Mouse (Mus musculus) spleen, adult 2 months (tissue): ENCODE data around the gene Aes. TPM values are rescaled to one million over a fixed set of nuclear protein-coding genes. Genes with fewer than 3 reads are reported as not detected.
A peak's percentile ranks its signal among the peaks of the same experiment; 100 is the strongest.

Experiments used
- DNase-seq, 2 experiments: peaks; one replicate each; pipeline versions ENCODE4 v3.0.0 to v3.0.0-alpha.2; 2012 to 2021; ENCODE audit warnings: low spot score in 2 of 2, low read depth in 1 of 2
- H3K27ac ChIP-seq: fragments of 200-500 bp; 2 replicates; pipeline ENCODE4 v1.5.1; 2012; ENCODE audit warnings: low read length, inconsistent platforms; ENCODE audit not compliant: insufficient read depth
- H3K27me3 ChIP-seq: fragments of 200-500 bp; 2 replicates; pipeline ENCODE4 v1.6.1; 2012; ENCODE audit warnings: mild to moderate bottlenecking, moderate library complexity, low read length, inconsistent platforms; ENCODE audit not compliant: control insufficient read depth, insufficient read depth
- H3K36me3 ChIP-seq: fragments of 200-500 bp; 2 replicates; pipeline ENCODE4 v1.6.1; 2012; ENCODE audit warnings: mild to moderate bottlenecking, low read length, inconsistent platforms; ENCODE audit not compliant: control insufficient read depth, insufficient read depth
- H3K4me1 ChIP-seq: fragments of 200-500 bp; 2 replicates; pipeline ENCODE4 v1.6.1; 2011; ENCODE audit warnings: inconsistent platforms; ENCODE audit not compliant: control insufficient read depth, insufficient read depth, insufficient read length
- H3K4me3 ChIP-seq: fragments of 200-500 bp; 2 replicates; pipeline ENCODE4 v1.5.1; 2011; ENCODE audit warnings: mild to moderate bottlenecking, inconsistent platforms; ENCODE audit not compliant: insufficient read depth, insufficient read length; ENCODE audit errors: extremely low read depth
- CTCF ChIP-seq: fragments of 200-500 bp; IDR thresholded peaks from 2 replicates; pipeline ENCODE4 v1.5.1; 2011; ENCODE audit warnings: mild to moderate bottlenecking, inconsistent platforms; ENCODE audit not compliant: insufficient read depth, insufficient read length, insufficient replicate concordance; ENCODE audit errors: extremely low read depth
- POLR2A ChIP-seq: fragments of 200-500 bp; IDR thresholded peaks from 2 replicates; pipeline ENCODE4 v1.6.1; 2011; ENCODE audit warnings: low read depth, low read length, inconsistent platforms
- WGBS: fragments of 180-500 bp; shearing (Covaris S2); methylation state at CpG from one replicate; pipeline ENCODE4 v1.1.7; 2018; 5-methylcytosine and 5-hydroxymethylcytosine counted together
- polyA plus RNA-seq: library from polyadenylated mRNA; depleted of rRNA; stranded (reverse); fragments of >200 nt; gene quantifications from 2 replicates; pipeline ENCODE4 v1.2.3, GENCODE M21; 2012

Gene Aes
- polyA plus RNA-seq, 1 experiment: 702 TPM

DNA sequence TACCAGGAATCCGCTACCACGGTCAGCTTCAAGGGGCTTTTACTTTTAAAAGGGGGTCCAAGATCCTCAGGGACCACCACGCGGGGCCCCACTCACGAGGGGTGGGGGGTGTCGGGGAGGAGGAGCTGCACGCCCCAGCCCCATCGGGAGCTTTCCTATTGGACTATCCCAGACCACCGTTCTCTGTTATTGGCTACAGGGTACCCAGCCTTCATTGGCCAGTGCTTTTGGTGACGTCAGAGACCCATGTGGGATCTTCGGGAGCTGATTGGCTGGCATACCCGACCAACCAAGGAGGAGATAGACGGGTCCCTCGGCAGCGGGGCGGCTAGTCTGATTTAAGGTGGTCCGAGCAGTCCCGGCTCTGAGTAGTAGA is 12.2 kb downstream of the Aes start:
- H3K27me3 ChIP-seq: peaks cover 1% of the 10 kb centered on the region; the same call in 1 of the 2 replicates
- H3K4me1 ChIP-seq: peaks cover 9% of the 10 kb centered on the region; the same call in 1 of the 2 replicates
- no peaks in the 10 kb centered on the region for H3K36me3 ChIP-seq
- peak; percentile 91 to 97 for DNase-seq
- TF ChIP-seq POLR2A (no peak), CTCF (no peak)
- peak overlapping the region; percentile 64 for H3K4me3 ChIP-seq
- H3K27ac ChIP-seq: peak overlapping the region; percentile 25; the same call in 1 of the 2 replicates
- under 1% methylated on average over 18 of the region's 18 CpGs for WGBS

DNA sequence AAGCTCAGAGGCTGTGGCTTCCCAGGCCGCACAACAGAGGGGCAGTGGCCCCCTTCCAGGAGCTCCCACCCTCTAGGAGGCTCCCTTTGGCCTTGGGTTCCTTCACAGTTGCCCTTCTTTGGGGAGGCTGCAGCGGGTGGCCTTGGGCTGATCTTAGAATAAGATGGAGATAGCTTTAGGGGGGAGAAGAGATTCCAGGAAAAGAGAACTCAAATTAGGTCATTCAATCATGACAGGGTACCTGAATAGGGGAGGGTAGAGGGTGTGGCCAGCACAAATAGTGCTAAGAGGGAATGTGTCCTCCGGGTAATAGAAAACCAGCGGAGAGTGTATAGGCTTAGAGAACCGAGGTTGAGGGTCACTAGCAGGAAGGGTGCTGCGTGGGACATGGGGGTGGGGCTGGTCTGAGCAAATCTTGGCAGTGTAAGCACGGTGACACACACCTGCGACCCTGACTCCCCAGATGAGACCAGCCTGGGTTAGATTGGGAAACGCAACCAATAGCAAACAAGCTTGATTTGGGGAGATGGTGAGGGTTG is 12.9 kb downstream of the Aes start:
- TF ChIP-seq POLR2A (no peak), CTCF (no peak)
- no peak for DNase-seq
- Histone ChIP-seq H3K27ac (no peak overlapping the region), H3K36me3 (no peaks in the 10 kb centered on the region), H3K27me3 (peaks cover 1% of the 10 kb centered on the region; the same call in 1 of the 2 replicates), H3K4me3 (no peak overlapping the region), H3K4me1 (peaks cover 9% of the 10 kb centered on the region; the same call in 1 of the 2 replicates)
- WGBS: 40% methylated on average over 9 of the region's 9 CpGs

DNA sequence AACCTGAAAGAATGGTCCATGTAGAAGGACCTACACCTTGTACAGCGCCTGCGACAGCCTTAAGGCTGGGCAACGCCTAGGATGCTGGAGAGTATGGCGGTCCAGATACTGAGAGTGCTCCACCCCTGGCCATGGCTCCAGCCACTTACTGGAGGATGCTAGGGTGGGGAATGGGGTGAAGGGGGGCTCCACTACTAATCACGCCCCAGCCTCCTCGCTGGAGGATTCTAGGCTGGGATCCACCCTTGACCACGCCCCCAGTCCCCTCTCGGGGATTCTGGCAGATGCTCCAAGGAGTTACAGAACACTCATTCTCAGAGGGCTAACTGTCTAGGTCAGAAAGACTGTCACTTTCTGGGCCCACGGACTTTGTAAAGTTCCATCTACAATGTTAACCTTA is 13.7 kb downstream of the Aes start:
- no peak overlapping the region for H3K4me3 ChIP-seq

DNA sequence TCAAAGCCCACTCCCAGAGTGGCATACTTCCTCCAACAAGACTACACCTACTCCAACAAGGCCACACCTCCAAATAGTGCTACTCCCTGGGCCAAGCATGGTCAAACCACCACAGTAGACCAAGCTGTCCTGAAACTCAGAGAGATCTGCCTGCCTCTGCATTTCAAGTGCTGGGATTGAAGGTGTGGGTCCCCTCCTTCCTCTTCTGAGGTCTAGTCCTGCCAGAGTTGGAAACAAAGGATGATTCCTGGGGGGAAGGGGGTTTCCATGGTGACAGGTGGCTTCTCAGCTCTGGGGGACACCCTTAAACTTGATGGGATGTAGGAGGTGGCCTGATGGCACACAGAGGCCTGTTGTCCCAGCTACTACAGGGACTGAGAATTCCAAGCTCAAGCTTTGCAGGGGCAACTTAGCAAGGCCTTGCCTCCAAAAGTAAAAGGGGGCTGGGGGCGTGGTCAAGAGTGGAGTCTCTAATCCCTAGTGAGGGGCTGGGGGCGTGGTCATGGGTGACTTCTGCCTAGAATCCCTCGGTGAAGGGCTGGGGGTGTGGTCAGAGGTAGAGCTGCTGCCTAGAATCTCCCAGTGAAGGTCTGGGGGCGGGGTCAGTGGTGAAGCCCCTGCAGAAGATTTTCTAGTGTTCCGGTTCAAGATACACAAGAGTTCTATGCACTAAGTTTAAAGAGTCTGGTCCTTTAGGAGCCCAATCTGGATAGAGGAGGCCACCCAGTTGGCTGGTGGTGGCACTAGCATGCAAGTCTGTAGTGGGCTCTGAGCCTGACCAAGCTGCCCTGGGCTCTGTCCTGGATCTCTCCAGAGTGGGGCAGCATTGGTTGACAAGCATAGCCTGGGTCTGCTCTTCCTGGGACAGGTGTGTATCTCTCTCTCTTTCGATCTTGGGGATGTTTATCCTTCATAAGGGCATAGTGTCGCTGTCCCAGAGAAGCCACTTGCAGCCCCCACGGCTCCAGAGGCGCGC is 15.1 kb downstream of the Aes start, which contains the start of gene Tle2:
Gene Tle2, plus strand, starts transcription at position 481 of the 976 bp plus-strand sequence.
- H3K27ac ChIP-seq: no peak within 1 kb of the TSS
- no peak for DNase-seq
- peak within 1 kb of the TSS; percentile 58 for H3K4me3 ChIP-seq
- no peak for TF ChIP-seq CTCF
- TF ChIP-seq POLR2A: no peak
- peaks cover 9% of the 10 kb centered on the region; the same call in 1 of the 2 replicates for H3K4me1 ChIP-seq
- peaks cover 1% of the 10 kb centered on the region; the same call in 1 of the 2 replicates for H3K27me3 ChIP-seq
- WGBS: 37% methylated on average over 10 of the region's 10 CpGs
- no peaks in the 10 kb centered on the region for H3K36me3 ChIP-seq

More for the DNA sequence above, 13.7 kb downstream of the Aes start:
- peaks cover 1% of the 10 kb centered on the region; the same call in 1 of the 2 replicates for H3K27me3 ChIP-seq
- no peaks in the 10 kb centered on the region for H3K36me3 ChIP-seq
- WGBS: 74% methylated on average over 9 of the region's 9 CpGs
- no peak overlapping the region for H3K27ac ChIP-seq
- DNase-seq: no peak
- H3K4me1 ChIP-seq: peaks cover 9% of the 10 kb centered on the region; the same call in 1 of the 2 replicates
- TF ChIP-seq CTCF (no peak), POLR2A (no peak)

DNA sequence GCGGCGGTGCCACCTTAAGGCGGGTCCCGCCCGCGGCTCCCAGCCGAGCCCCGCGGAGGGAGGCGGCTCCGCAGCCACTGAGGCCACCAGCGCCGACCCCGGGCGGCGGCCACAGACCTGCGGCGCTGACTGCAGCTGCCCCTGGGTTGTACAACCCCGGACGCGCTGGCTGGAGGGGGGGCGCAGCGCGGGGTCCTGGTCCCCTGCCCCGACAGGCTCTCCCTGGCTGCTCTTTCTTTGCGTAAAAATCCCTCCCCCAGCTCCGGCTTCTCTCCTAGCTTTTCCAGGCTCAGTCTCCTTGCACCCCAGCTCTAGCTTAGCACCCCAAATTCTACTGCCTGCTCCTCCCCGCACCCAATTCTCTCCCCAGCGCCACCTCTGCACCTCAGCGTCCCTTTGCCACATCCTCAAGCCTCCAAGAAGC is 15.9 kb downstream of the Aes start:
- H3K4me3 ChIP-seq: peak overlapping the region; percentile 58
- H3K4me1 ChIP-seq: peaks cover 10% of the 10 kb centered on the region
- no peak overlapping the region for H3K27ac ChIP-seq
- under 1% methylated on average over 30 of the region's 30 CpGs for WGBS
- peak in 1 of 2 experiments; percentile 32 for DNase-seq
- no peaks in the 10 kb centered on the region for H3K36me3 ChIP-seq
- TF ChIP-seq CTCF (no peak), POLR2A (no peak)
- H3K27me3 ChIP-seq: peaks cover 1% of the 10 kb centered on the region; the same call in 1 of the 2 replicates

DNA sequence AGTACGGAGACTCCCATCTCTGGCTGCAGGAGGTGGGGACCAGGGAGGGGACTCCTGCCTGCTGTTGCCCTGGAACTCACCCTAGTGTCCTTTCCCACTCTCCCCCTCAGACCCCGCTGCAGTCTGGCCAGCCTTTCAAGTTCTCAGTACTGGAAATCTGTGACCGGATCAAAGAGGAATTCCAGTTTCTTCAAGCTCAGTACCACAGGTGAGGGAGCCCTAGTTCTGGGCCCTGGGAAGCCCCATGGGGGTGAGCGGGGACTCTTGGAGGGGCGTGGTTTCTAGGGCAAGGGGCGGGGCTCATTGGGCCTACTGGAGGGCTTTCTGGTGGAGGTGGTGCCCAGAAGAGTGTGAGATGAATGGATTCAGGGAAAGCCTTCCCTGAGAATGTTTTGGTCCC is 16.4 kb downstream of the Aes start:
- TF ChIP-seq POLR2A (no peak), CTCF (no peak)
- Histone ChIP-seq H3K4me1 (peaks cover 14% of the 10 kb centered on the region), H3K36me3 (no peaks in the 10 kb centered on the region), H3K27me3 (peaks cover 1% of the 10 kb centered on the region; the same call in 1 of the 2 replicates), H3K4me3 (peak overlapping the region; percentile 58), H3K27ac (no peak overlapping the region)
- DNase-seq: peak in 1 of 2 experiments; percentile 33
- WGBS: 25% methylated on average over 6 of the region's 6 CpGs

DNA sequence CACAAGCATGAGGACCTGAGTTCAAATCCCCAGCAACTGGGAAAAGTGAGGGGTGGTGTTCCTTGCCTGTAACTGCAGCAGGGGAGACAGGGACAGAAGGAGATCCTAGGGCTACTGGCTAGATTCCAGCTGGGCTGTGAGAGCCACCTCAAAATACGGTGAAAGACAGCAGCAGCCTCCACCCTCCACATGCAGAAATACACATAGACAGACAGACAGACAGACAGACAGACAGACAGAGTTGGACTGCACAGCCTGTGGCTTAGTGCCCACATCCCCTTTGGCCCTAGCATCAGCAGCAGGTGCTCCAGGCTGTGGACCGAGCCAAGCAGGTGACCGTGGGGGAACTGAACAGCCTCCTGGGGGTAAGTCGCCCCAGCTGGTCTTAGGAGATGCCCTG is 20.7 kb downstream of the Aes start:
- Histone ChIP-seq H3K27me3 (peaks cover 1% of the 10 kb centered on the region; the same call in 1 of the 2 replicates), H3K36me3 (no peaks in the 10 kb centered on the region), H3K4me3 (no peak overlapping the region), H3K27ac (no peak overlapping the region), H3K4me1 (peaks cover 11% of the 10 kb centered on the region)
- DNase-seq: no peak
- 15% methylated on average over 4 of the region's 4 CpGs for WGBS
- TF ChIP-seq CTCF (no peak), POLR2A (no peak)
